Mouse (Mus musculus) neural tube, embryonic 10.5 days (tissue): ENCODE data around the gene Mfrp.

ENCODE experiments used
- DNase-seq: peaks from one replicate; pipeline ENCODE4 v3.0.0-alpha.2; 2017; ENCODE audit warnings: low spot score; ENCODE audit errors: extremely low spot score

Gene Mfrp

GRCm38 (mm10) chr9:44078136-44078797 lies 23.3 kb upstream of the Mfrp start:
- no peak for DNase-seq

GRCm38 (mm10) chr9:44078955-44079756 lies 22.4 kb upstream of the Mfrp start:
- DNase-seq, result no peak

- DNase-seq, result no peak
These were observed 21.3 kb upstream of the Mfrp start for GRCm38 (mm10) chr9:44079997-44080780.

- DNase-seq, result no peak
These were observed 20.6 kb upstream of the Mfrp start for GRCm38 (mm10) chr9:44080953-44081352.

- DNase-seq, result no peak
These were observed 19.9 kb upstream of the Mfrp start for GRCm38 (mm10) chr9:44081581-44081980.

- no peak for DNase-seq
These were observed 19.3 kb upstream of the Mfrp start for GRCm38 (mm10) chr9:44082266-44082665.

- DNase-seq, result no peak
These were observed 18.0 kb upstream of the Mfrp start for GRCm38 (mm10) chr9:44083392-44084121.

GRCm38 (mm10) chr9:44084236-44084635 lies 17.3 kb upstream of the Mfrp start:
- DNase-seq, result no peak

- DNase-seq, result peak; percentile 94
These were observed 16.8 kb upstream of the Mfrp start for GRCm38 (mm10) chr9:44084659-44085229.

GRCm38 (mm10) chr9:44085276-44085675 lies 16.3 kb upstream of the Mfrp start:
- DNase-seq, result no peak

GRCm38 (mm10) chr9:44085741-44086665 lies 15.5 kb upstream of the Mfrp start:
- DNase-seq, result no peak

- no peak for DNase-seq
These were observed 14.6 kb upstream of the Mfrp start for GRCm38 (mm10) chr9:44086960-44087359.

- no peak for DNase-seq
These were observed 13.6 kb upstream of the Mfrp start for GRCm38 (mm10) chr9:44087761-44088455.

GRCm38 (mm10) chr9:44088877-44089608 lies 12.5 kb upstream of the Mfrp start:
- DNase-seq, result no peak

- DNase-seq, result peak; percentile 72
These were observed 7.7 kb upstream of the Mfrp start for GRCm38 (mm10) chr9:44093612-44094503.

- no peak for DNase-seq
These were observed 6.8 kb upstream of the Mfrp start for GRCm38 (mm10) chr9:44094737-44095136.

- no peak for DNase-seq
These were observed 5.7 kb upstream of the Mfrp start for GRCm38 (mm10) chr9:44095781-44096180.

- DNase-seq, result no peak
These were observed 5.0 kb upstream of the Mfrp start for GRCm38 (mm10) chr9:44096536-44096935.
